Mouse (Mus musculus): ENCODE measurements around the gene Ldlrad2.
"Not testable (repeated sequence)": the region's sequence is repeated elsewhere in the genome, so short reads cannot be mapped to it uniquely, and the experiment has no call there.

Ldlrad2 gene

DNA sequence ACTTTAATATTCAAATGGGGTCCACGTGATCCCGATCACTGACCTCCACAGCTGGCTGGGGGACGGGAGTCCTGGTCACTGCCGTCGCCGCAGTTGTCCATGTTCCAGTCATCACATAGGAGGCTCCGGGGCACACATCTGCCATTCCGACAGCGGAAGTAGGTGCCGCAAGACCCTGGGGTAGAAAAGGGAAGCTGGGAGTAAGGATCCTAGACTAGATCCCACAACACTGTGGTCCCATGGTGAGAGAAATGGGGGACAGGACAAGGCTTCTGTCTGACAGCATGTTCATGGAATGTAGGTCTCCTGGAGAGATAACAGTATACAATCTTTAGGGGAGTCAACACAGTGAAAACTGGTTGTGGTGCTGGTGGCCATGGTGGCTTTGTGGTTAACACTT, at the start of gene Ldlrad2:
Ldlrad2 (minus strand) TSS at position 101 of the 400 bp plus-strand sequence.
- DNase-seq = no peak

GRCm38 (mm10) chr4:137622847-137623246, 48.5 kb upstream of the Ldlrad2 start:
- DNase-seq = no peak

- DNase-seq = no peak
Observed at GRCm38 (mm10) chr4:137610256-137610655, 35.9 kb upstream of the Ldlrad2 start.

DNA sequence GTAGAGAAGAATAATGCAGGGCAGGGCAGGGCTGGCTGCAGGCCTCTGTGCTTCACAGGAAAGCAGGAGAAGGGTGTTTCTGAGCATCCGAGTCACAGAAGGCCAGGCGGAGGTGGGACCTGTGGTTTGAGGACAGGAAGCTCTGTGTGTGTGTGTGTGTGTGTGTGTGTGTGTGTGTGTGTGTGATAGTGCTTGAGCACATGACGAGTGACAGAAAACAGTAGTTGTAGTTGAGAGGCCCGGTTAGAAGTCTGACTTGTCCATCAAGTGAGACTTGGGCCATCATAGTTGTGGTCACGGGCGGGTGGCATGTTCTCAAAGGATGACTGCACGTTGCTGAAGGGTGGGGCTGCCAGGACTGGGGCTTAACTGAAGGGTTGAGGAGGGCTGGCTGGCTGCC, 35.3 kb upstream of the Ldlrad2 start:
- DNase-seq = no peak

GRCm38 (mm10) chr4:137609281-137609680, 34.9 kb upstream of the Ldlrad2 start:
- no peak for DNase-seq

GRCm38 (mm10) chr4:137607023-137607422, 32.7 kb upstream of the Ldlrad2 start:
- no peak for DNase-seq

DNA sequence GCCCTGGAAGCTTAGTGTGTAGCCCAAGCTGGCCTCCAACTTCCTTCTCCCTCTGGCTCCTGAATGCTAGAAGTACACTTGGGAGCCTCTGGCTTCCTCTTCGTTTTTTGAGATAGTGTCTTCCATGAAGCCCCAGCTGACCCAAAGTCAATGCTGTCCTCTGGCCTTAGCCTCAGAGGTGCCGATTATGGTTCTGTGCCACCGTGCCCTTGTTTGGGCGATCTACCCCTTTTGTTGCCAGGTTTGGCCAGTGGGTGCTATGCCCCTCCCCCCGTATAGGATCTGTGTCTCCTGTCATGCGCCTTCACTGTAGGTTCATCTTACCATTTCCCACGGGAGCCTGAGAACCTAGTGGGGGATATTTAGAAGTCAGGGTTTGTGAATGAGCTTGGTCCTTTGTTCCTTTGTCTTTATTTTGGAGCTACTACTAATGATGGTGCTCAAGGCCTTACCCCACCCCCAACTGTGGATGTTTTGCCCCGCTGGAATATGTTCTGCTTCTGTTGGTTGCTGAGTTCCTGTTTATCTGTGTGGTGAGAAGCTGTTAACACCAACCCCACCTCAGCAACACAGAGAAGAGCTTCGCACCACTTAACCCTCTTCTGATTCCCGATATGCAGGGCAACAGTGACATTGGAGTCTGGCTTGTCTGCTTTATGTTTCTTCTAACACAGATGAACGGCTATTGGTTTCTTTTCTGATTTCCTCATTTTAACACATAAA, 29.2 kb upstream of the Ldlrad2 start:
- DNase-seq = no peak

DNA sequence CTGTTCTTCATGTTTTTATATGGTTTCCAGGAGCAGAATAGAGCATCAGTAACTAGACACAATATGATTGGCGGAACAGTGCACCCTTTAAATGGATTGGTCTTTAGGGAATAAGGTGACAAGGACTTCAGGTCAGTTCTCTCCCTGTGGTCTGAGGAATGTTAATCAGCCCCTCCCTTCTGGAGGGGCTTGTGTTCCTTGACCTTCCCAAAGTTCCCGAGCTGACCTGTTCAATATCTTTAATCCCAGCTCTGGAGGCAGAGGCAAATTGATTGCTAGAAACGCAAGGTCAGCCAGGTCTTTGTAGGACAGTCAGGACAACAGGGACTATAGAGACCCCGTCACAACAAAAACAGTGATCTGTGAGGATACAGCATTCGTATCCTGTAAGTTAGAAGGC, 24.2 kb upstream of the Ldlrad2 start:
- DNase-seq = no peak

- DNase-seq = no peak
Observed at GRCm38 (mm10) chr4:137597098-137597630, 22.8 kb upstream of the Ldlrad2 start.

- DNase-seq = peak; percentile 64
Observed at GRCm38 (mm10) chr4:137594496-137595270, 20.3 kb upstream of the Ldlrad2 start.

GRCm38 (mm10) chr4:137593601-137594495, 19.5 kb upstream of the Ldlrad2 start, which contains the start of gene Usp48:
TSS of gene Usp48 (plus strand) at chr4:137593755.
- DNase-seq = peak; percentile 99

GRCm38 (mm10) chr4:137590961-137591360, 16.6 kb upstream of the Ldlrad2 start:
- DNase-seq = no peak

- no peak for DNase-seq
Observed at GRCm38 (mm10) chr4:137589586-137589985, 15.2 kb upstream of the Ldlrad2 start.

- DNase-seq = not testable (repeated sequence)
Observed at GRCm38 (mm10) chr4:137589095-137589494, 14.7 kb upstream of the Ldlrad2 start.

GRCm38 (mm10) chr4:137581815-137582214, 7.4 kb upstream of the Ldlrad2 start:
- no peak for DNase-seq

DNA sequence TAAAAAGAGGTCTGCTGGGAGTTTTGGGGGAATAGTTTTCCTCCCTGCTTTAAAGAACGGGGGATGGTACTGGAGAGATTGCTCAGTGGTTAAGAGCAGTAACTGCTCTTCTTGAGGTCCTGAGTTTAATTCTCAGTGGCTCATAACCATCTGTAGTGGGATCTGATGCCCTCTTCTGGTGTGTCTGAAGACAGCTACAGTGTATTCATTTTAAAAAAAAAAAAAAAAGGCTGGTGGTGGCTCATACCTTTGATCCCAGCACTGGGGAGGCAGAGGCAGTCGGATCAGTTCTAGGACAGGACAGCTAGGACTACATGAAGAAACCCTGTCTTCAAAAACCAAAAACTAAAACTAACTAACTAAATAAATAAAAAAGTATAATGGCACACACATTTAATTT, 5.9 kb upstream of the Ldlrad2 start:
- no peak for DNase-seq

- DNase-seq = no peak
Observed at GRCm38 (mm10) chr4:137579789-137580188, 5.4 kb upstream of the Ldlrad2 start.

GRCm38 (mm10) chr4:137578181-137578845, 3.9 kb upstream of the Ldlrad2 start:
- DNase-seq = peak; percentile 84

- no peak for DNase-seq
Observed at GRCm38 (mm10) chr4:137577486-137577885, 3.1 kb upstream of the Ldlrad2 start.

GRCm38 (mm10) chr4:137569873-137570272, 4.5 kb downstream of the Ldlrad2 start:
- no peak for DNase-seq

- DNase-seq = no peak
Observed at GRCm38 (mm10) chr4:137556673-137557210, 17.6 kb downstream of the Ldlrad2 start.

GRCm38 (mm10) chr4:137553466-137553865, 20.9 kb downstream of the Ldlrad2 start:
- peak; percentile 74 for DNase-seq

Measured in cerebellum, adult 9-10 months (tissue).